Mouse (Mus musculus) layer of hippocampus, adult 2 months (tissue): ENCODE results near the gene Gm2696. TPM values are rescaled to one million over a fixed set of nuclear protein-coding genes. Genes with fewer than 3 reads are reported as not detected.
A peak's percentile ranks its signal among the peaks of the same experiment; 100 is the strongest.

Experiments
- DNase-seq, 2 experiments: peaks; one replicate each; pipeline ENCODE4 v3.0.0; 2022; ENCODE audit warnings: low spot score in 2 of 2
- H3K27ac ChIP-seq: fragments of 200-600 bp; 2 replicates; pipeline ENCODE4 v1.8.1; 2022
- H3K4me3 ChIP-seq: fragments of 200-600 bp; 2 replicates; pipeline ENCODE4 v1.8.1; 2022; ENCODE audit warnings: mild to moderate bottlenecking
- CTCF ChIP-seq: fragments of 200-600 bp; conservative IDR thresholded peaks from 2 replicates; pipeline ENCODE4 v1.8.1; 2022; ENCODE audit warnings: antibody characterized with exemption, mild to moderate bottlenecking, moderate library complexity
- total RNA-seq, 2 experiments: library from RNA; stranded (reverse); gene quantifications; 2 replicates each; pipeline ENCODE4 v1.2.3; 2021

Gene Gm2696
- total RNA-seq, 2 experiments from 2014 or later = not detected

DNA sequence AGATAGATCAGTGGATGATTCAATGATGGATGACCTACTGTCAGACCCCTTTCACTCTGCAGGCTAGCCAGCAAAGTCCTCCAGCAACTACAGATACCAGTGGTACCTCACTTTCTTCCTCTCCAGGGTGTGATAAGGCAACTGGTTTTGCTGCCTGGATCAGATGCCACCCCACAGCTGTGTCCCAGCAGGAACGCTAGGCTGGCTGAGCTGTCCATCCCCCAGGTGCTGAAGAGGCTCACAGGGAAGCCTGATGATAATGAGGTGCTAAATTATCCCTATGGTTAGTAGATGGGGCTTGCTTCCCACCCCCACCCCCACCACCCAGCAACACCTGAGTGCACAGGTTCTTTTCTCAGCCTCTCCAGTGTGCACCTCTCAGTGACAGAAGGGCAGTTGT lies 53.1 kb downstream of the Gm2696 start:
- TF ChIP-seq CTCF = no peak
- no peak for DNase-seq
- no peak overlapping the region for H3K27ac ChIP-seq
- H3K4me3 ChIP-seq = no peak overlapping the region

GRCm38 (mm10) chr10:77869651-77870050 lies 55.2 kb downstream of the Gm2696 start:
- DNase-seq = no peak
- no peak overlapping the region for H3K4me3 ChIP-seq
- H3K27ac ChIP-seq = no peak overlapping the region
- no peak for TF ChIP-seq CTCF

DNA sequence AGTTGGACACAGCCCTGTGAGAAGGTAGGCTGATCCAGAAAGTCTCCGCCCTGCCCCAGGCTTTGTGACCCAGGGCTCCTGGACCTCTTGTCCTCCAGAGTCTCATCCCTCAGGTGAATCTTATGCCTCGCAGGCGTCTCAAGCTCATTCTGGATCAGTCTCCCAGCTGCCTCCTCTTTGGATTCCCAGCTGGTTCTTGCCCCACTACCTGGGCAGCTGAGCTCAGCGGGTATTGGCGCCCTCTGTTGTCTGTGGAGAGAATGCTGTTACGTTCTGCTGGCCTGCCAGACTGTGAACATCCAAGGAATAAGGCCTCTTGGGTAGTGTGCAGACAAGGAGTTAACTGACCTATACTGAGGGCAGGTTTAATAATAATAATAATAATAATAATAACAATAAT lies 64.5 kb downstream of the Gm2696 start:
- no peak overlapping the region for H3K4me3 ChIP-seq
- peak; percentile 80 for TF ChIP-seq CTCF
- DNase-seq = peak in 1 of 2 experiments; percentile 47
- no peak overlapping the region for H3K27ac ChIP-seq

- DNase-seq = no peak
Measured at GRCm38 (mm10) chr10:77880305-77880704, 65.8 kb downstream of the Gm2696 start.

GRCm38 (mm10) chr10:77882553-77882952 lies 68.1 kb downstream of the Gm2696 start:
- no peak for DNase-seq
- TF ChIP-seq CTCF = peak; percentile 55
- Histone ChIP-seq H3K4me3 (no peak overlapping the region), H3K27ac (no peak overlapping the region)

More at GRCm38 (mm10) chr10:77880305-77880704, 65.8 kb downstream of the Gm2696 start:
- no peak overlapping the region for H3K27ac ChIP-seq
- TF ChIP-seq CTCF = no peak
- H3K4me3 ChIP-seq = no peak overlapping the region

Other genes starting within 250 kb of the Gm2696 start
- gene Pttg1ip, start 233.0 kb upstream of the Gm2696 start, total RNA-seq = 10 to 100 TPM; 76.9 to 77.5 TPM
- gene Sumo3, start 208.6 kb upstream of the Gm2696 start, total RNA-seq = 100 to 1,000 TPM; 131 to 138 TPM
- gene Gm49325, start 208.5 kb upstream of the Gm2696 start, total RNA-seq = 10 to 100 TPM; 18.3 to 27.0 TPM
- gene Ube2g2, start 192.4 kb upstream of the Gm2696 start, total RNA-seq = 10 to 100 TPM; 81.6 to 95.4 TPM
- not detected for gene Tspear, start 128.1 kb upstream of the Gm2696 start, total RNA-seq
- gene Gm19402, start 123.9 kb upstream of the Gm2696 start, total RNA-seq = not detected
- gene Gm9508, start 117.4 kb upstream of the Gm2696 start, total RNA-seq = not detected
- not detected for gene Gm10272, start 108.1 kb upstream of the Gm2696 start, total RNA-seq
- not detected for gene Gm10024, start 103.2 kb upstream of the Gm2696 start, total RNA-seq
- not detected for gene Gm10142, start 98.9 kb upstream of the Gm2696 start, total RNA-seq
- not detected for gene Krtap12-1, start 94.1 kb upstream of the Gm2696 start, total RNA-seq
- not detected for gene Gm10100, start 88.2 kb upstream of the Gm2696 start, total RNA-seq
- gene Gm18596, start 72.0 kb upstream of the Gm2696 start, total RNA-seq = not detected
- gene Gm9736, start 63.3 kb upstream of the Gm2696 start, total RNA-seq = not detected
- not detected for gene Gm3233, start 55.0 kb upstream of the Gm2696 start, total RNA-seq
- gene Gm3238, start 43.4 kb upstream of the Gm2696 start, total RNA-seq = not detected
- not detected for gene Gm7138, start 37.7 kb upstream of the Gm2696 start, total RNA-seq
- gene Gm3250, start 32.1 kb upstream of the Gm2696 start, total RNA-seq = not detected
- gene Gm7137, start 26.5 kb upstream of the Gm2696 start, total RNA-seq = not detected
- not detected for gene Gm9639, start 19.6 kb upstream of the Gm2696 start, total RNA-seq
- not detected for gene Gm19668, start 15.5 kb upstream of the Gm2696 start, total RNA-seq
- not detected for gene Gm9507, start 2.8 kb upstream of the Gm2696 start, total RNA-seq
- gene Krtap10-4, start 12.4 kb downstream of the Gm2696 start, total RNA-seq = not detected
- gene Krtap10-10, start 21.3 kb downstream of the Gm2696 start, total RNA-seq = not detected
- not detected for gene Gm36176, start 32.1 kb downstream of the Gm2696 start, total RNA-seq
- gene Gm10318, start 38.2 kb downstream of the Gm2696 start, total RNA-seq = not detected
- not detected for gene Gm3285, start 47.3 kb downstream of the Gm2696 start, total RNA-seq
- 1 to 10 TPM; 3.6 to 3.7 TPM for gene Lrrc3, start 87.9 kb downstream of the Gm2696 start, total RNA-seq
- gene Trpm2, start 155.9 kb downstream of the Gm2696 start, total RNA-seq = 10 to 100 TPM; 37.4 to 41.5 TPM
- 10 to 100 TPM; 37.1 to 44.4 TPM for gene 1810043G02Rik, start 163.8 kb downstream of the Gm2696 start, total RNA-seq
- 100 to 1,000 TPM; 232 to 233 TPM for gene Pfkl, start 195.4 kb downstream of the Gm2696 start, total RNA-seq
- gene Dnmt3l, start 227.3 kb downstream of the Gm2696 start, total RNA-seq = not detected
- under 1 TPM; 0.46 to 0.54 TPM for gene Aire, start 228.9 kb downstream of the Gm2696 start, total RNA-seq